Mouse (Mus musculus): ENCODE results near the gene Mfap1a.
A peak's percentile ranks its signal among the peaks of the same experiment; 100 is the strongest.
"Not testable (repeated sequence)": the region's sequence is repeated elsewhere in the genome, so short reads cannot be mapped to it uniquely, and the experiment has no call there.

Gene Mfap1a

DNA sequence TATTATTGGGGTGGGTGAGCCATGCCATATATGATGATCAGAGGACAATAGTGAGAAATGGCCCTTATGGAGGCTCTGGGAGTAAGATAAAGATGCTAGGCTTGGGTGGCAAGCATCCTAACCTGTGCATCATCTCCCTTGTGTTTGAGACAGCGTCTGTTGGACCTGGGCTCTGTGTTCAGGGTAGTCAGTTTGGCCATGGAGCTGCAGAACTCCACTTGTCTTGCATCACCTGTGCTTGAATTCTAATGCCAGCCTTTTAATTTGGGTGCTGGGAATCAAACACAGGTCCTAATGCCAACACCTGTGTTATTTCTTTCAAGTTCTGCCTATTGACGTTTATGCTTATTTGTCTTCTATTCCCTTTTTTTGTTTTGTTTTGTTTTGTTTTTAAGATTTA lies 31.2 kb downstream of the Mfap1a start:
- not testable (repeated sequence) for DNase-seq (ENCODE audit: low spot score in 2 of 2)

DNA sequence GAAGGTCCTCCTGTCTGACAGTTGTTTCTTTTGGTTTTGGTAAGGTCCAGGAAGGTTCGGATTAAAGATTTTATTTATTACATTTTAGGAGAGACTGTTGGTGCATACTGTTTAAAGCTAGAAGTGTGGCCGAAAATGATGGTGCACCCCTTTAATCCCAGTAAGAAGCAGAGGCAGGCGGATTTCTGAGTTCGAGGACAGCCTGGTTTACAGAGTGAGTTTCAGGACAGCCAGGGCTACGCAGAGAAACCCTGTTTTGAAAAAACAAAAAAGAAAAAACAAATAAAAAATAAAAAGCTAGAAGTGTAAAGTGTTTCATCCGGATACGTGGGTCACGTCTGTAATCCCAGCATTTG lies 32.3 kb downstream of the Mfap1a start:
- no peak for DNase-seq (ENCODE audit: low spot score in 2 of 2)

DNA sequence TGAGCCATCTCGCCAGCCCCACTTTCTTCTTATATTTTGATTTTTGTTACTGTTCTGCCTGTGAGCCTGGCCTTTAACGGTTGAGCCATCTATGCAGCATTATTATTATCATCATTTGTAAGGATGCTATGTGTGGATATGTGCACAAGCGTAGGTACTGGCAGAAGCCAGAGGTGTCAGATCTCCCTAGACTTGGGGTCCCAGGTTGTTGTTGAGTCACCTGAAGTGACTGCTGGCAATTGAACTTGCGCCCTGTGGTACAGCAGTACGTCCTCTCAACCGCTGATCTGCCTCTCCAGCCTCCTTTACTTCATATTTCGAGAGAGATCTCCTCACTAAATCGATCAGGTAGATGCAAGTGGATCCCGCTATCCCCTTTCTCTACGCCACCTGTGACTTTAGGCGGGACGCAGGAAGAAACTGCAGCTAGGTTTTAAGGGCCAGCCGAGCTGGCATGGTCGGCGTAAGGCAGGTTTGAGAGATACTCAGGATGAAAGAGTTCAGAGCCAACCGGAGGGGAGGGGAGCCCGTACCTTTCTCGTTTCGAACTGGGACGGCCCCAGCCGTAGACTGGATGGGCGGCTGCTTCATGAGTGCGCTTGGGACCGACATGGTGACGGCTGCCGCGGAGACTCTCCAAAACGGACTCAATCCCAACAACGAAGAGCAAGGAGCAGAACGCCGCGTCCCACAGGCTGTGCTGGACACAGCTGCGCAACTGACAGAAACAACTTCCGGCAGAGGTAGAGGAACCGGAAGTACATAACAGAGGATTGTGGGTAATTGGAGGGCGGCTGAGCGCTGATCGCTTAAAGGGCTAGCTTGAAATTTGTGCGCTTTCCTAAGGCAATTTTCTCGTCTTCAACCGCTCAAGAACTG lies 32.9 kb downstream of the Mfap1a start, which contains the start of gene Mfap1b:
Mfap1b (minus strand) TSS at position 767 of the 879 bp plus-strand sequence.
- DNase-seq (ENCODE audit: low spot score in 2 of 2) = peak; percentile 54 to 63

DNA sequence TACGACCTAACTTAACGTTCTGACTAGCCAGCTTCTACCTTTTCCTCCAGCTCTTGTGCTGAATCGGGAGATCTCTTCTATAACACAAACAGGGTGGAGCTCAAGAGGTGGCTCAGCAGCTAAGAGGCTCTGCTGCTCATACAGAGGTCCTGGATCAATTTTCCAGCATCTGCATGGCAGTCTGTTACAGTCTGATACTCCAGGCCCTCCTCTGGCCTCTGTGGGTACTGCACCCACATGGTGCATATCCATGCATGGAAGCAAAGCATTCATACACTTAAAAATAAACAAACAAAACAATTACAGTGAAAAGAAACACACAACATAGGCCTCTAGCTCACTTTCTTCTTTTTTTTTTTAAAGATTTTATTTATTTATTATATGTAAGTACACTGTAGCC lies 33.7 kb downstream of the Mfap1a start:
- DNase-seq (ENCODE audit: low spot score in 2 of 2) = not testable (repeated sequence)

DNA sequence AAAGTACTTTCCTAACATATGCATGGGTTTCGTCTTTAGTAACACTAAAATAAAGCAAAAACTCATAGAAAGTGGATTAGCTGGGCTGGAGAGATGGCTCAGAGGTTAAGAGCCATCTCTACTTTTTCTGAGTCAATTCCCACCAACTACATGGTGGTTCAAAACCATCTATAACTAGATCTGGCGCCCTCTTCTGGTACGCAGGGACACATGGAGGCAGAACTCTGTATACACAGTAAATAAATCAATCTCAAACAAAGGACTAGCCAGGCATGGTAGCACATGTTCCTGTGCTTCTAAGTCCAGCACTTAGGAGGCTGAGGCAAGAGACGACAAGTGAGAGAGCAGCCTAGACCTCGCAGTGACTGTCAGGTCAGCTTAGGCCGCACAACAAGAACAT lies 37.5 kb downstream of the Mfap1a start:
- not testable (repeated sequence) for DNase-seq (ENCODE audit: low spot score in 2 of 2)

DNA sequence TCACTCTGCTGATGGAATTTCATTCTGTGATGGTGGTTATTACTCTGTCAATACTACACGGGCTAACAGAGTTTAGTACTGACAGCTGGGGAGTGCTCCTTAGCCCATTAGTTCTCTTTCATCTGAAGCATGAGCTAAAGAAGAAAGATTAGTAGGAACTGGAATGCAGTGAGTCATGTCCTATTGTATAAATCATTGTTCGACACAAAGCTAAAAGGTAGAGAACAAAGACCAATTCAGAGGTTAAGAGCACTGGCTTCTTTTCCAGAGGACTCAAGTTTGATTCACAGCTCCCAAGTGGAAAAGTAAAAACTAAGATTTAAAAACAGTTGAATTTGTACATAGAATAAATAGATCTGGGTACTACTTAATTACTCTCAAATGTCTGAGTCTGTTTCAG lies 46.4 kb downstream of the Mfap1a start:
- no peak for DNase-seq (ENCODE audit: low spot score in 2 of 2)

DNA sequence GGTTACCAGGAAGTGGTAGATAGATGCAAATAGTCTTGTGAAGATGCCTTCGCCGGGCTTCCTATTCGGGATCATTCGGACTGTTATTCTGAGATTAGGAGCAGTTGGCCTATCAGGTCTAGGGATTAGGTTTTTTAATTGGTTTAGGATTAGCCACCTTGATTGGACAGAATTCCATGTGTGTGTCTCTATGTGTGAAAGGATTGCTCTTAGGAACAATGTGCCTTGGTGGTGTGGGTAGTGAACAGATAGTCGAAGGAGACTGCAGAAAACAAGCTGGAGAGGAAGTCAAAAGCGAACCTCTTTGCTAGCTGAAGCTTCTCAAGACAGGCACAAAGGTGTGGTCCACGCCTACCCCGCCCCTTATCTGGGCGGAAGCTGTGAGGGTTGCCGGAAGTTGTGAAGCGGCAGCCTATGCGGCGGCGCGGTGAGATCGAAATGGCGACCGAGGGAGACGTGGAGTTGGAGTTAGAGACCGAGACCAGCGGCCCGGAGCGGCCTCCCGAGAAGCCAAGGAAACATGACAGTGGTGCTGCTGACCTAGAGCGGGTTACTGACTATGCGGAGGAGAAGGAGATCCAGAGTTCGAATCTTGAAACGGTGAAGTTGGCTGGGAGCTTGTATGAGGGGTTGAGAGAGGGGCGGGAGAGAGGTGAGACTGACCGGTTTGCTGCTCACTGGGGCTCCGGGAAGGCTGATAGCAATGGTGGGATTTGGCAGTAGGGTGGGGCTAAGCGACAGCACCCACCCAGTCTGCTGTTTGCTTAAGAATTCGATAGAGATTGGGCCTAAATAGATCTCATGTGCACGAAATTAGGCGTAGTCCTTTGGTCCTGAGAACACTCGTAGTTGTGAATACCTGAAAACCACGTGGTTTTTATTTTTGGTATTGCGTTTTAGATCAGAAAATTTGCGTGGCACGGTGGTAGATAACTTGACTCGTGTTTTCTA lies 49.5 kb downstream of the Mfap1a start, which contains the start of gene Serinc4:
Serinc4 (minus strand) TSS at position 90 of the 951 bp plus-strand sequence.
- DNase-seq (ENCODE audit: low spot score in 2 of 2) = peak; percentile 74 to 83

DNA sequence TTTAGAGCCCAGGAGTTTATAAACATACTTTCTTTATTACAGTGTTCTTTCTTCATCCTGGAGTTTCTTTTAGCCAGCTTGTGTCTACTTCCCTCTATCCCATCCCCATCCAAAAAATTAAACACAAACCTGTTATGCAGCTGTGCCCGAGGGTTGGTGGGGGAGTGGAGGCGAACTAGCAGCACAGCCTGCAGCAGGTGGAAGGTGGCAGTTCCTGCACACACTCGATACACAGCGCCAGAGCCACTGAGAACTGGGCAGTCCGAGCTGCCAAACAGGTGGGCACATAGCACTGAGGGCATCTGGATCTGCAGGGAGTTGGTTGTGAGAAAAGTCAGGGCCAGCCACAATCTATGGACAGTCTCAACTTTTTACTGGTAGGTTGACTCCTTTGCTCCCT lies 50.9 kb downstream of the Mfap1a start:
- DNase-seq (ENCODE audit: low spot score in 2 of 2) = no peak

DNA sequence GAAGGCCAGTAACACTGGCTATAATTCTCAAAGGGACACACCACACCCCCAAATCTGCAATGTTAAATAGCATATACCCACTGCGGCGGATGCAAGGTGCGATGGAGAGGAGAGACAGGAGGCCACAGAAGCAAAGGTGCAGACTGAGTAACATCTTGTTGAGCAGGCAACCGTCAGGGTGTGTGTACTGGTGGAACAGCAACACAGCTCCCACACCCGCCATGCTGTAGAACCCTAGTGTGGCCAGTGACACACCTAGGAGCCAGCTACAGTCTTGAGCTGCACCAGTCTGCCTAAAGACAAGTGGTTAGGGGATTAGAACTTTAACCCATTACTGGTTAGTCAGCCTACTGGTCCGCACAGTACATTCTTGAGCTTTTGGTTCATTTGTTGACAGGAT lies 52.5 kb downstream of the Mfap1a start:
- DNase-seq (ENCODE audit: low spot score in 2 of 2) = no peak

DNA sequence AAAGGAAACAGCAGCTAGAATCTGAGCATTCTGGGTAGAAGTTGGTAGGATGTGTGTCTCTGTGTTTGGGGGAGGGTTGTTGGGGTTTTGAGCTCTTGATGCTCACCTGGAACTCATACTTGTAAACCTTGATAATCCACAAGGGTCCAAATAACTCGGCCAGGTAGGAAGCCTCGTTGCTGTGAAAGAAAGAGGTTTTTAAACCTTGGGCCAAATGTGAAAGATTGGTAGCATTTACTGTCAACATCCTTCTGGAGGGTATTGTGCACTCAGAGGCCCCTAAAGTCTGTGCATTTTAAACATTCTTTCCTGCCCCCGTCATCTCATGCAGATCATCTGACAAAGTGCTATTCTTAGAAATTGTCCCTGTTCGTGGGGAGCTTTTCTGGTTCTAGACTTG lies 53.5 kb downstream of the Mfap1a start, which contains the start of gene Hypk:
Hypk (plus strand) TSS at position 301 of the 400 bp plus-strand sequence.
- no peak for DNase-seq (ENCODE audit: low spot score in 2 of 2)

DNA sequence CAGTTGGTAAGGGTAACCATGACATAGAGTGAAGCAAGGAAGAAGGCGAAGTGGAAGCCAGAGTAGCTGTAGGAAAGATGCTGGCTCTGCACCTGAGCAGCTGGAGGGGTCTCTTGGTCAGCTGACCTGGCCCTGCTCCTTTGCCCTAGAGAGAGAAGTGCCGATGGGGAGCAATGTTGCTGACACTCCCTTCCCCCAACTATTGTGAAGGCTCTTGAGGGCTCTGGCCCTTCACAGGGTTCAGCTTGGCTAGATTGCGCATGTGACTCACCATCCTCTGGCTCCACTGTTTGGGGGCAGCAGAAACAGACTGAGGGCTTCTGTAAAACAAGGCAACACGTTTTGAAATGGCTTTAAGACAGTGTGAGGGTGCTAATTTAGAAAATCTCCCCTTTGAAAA lies 54.1 kb downstream of the Mfap1a start:
- no peak for DNase-seq (ENCODE audit: low spot score in 2 of 2)

DNA sequence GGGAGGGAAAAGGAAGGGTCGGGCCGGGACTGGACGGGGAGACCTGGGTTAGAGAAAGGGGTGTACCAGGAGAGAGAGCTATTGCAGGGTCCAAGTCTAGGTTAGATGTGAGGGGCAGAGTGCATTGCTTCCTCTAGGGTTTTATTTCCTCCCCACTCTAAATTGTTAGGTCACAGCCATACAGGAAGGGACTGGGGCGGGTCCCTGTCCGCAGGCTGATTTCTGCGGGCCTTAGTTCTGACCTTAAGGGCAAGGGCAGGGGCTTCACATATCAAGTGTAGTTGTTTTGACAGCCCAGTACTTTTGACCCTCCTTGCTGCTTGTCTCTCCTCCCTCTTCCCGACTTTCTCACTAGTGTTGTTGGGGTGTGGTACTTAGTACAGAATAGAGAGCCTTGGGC lies 56.4 kb downstream of the Mfap1a start:
- peak in 1 of 2 experiments; percentile 23 for DNase-seq (ENCODE audit: low spot score in 2 of 2)

DNA sequence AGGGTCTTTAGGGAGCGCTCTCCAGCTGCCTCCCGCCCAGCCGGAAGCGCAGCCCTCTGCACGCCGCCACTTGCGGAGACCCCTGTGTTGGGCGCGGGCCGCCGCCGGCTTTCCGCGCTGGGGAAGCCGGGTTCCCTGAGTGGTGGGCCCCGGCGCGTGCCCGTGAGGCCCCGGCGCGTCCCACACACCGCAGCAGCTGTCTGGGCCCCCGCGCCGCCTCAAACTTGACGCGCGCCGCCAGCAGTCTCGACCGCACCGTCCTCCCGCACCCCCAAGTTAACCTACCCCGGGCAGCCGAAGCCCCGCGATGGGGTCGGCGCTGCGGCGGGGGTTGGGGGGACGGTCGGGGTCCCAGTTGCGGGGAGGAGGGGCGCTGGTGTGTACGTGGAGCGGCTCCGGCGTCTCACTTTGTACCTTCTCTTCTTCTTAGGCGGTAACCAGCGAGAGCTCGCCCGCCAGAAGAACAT lies 56.9 kb downstream of the Mfap1a start:
- no peak for DNase-seq (ENCODE audit: low spot score in 2 of 2)

DNA sequence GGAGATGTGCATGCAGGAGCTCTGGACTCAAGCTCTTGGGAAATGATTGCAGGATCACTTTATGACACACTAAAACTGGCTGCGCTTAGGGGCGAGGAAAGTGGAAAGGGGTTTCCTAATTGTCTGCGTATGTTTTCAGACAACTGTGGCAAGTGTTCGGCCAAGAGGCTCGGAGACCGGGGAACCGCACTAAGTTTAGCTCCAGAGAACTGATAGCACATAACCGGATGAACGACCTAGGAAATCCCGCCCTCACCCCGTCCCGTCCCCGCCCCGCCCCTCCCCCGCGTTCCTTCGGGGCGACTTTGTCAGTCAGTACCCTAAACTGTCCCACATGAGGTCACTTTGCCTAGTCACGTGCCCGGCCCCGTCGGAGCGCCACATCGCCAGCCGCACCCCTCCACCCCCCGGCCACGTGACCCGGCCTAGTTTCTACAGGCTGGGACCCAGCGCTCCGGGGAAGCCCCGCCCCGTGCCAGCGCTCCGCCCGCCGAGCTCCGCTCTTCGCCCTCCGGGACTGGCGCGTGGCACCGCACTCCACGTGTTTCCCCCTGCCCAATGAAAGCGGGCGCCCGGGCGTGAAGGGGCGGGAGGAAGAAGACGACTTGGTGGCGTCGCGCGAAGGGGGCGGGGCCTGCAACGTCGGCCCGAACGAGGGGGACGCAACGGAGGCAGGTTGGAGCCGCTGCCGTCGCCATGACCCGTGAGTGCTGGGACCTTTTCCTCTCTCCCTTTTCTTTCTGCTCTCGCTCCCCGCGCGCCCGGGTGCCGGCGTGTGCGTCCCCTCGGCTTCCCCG lies 57.5 kb downstream of the Mfap1a start, which contains the start of gene Serf2:
Serf2 (plus strand) TSS at position 457 of the 797 bp plus-strand sequence.
- peak; percentile 98 for DNase-seq (ENCODE audit: low spot score in 2 of 2)

DNA sequence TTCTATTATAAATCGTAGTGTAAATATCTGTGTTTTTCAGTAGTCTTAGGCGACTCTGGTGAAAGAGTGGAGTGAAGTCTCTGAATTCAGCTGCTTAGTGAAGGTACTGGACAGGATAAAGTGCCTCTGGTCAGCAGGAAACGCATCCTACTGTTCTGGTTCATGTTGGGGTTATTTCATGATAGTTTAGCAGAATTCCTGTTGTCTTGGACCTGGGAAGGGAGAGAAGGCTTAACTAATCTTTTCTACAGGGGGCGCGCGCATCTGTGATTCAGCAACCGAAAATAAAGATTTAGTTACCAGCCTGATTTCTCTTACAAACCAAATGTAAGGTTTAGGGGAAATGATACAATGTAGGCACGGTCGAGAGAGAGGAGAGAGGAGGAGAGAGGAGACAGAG lies 58.3 kb downstream of the Mfap1a start:
- no peak for DNase-seq (ENCODE audit: low spot score in 2 of 2)

DNA sequence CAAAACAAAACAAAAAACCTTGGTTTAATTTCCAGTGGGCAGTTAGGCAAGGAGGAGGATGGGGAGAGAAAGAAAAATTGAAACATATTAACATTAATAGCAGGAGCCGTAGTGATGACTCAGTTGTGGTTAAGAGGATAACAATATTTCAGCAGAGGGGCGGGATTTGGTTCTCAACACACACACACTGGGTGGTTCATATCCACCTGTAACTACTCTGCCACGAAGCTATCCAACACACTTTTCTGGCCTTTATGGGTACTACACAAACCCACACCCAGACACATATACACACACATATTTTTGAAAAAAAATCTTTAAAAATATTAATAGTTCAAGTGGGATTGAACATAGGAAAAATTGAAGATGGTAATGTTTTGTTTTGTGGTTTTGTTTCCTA lies 59.5 kb downstream of the Mfap1a start:
- DNase-seq (ENCODE audit: low spot score in 2 of 2) = no peak

DNA sequence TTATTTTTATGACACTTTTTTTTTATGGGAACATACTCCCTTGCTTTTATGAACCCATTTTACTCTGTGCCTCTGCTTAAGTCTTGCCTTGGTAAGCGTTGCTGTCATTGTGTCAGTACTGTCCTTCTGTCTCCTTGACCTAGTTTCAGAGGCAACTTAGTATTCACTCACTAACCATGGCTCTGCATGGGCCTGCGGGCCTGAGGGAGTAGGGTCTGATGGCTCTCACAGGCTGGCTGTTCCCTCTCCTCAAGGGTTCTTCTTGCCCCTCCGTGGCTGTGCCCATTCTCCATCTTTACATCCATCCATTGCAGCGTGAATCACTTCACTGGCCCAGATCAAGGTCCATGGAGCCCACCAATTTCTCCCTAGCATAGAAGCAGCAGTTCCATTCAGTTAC lies 60.0 kb downstream of the Mfap1a start:
- no peak for DNase-seq (ENCODE audit: low spot score in 2 of 2)

DNA sequence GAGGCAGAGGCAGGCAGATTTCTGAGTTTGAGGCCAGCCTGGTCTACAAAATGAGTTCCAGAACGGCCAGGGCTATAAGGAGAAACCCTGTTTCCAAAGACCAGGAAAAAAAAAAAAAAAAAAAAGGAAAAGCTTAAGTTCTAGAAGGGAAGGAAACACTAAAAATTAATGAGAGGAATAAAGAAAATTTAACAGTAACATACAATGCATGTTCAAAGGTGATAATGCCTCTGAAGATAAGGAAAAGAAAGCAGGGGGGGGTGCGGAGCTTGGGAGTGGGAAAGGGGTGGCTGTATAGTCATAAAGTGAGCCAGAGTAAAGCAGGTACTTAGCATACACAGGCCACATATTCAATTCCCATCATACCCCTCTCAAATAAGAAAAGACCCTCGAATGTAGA lies 61.3 kb downstream of the Mfap1a start:
- DNase-seq (ENCODE audit: low spot score in 2 of 2) = no peak

DNA sequence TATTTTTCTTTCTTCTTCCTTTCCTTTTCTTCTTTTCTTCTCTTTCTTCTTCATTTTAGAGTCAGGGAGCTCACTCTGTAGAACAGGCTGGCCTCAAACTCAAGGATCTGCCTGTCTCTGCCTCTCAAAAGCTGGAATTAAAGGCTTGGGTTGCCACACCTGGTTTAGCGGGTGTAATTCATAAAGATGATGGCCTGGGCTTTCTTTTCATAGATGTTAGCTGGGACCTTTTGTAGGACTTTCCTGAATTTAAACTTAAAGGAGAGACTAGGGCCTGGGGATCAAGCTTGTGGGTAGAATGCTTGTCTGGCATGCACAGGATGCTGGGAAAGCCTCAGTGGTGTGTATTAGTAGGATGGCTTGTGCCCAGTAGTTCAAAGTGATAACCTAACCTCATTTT lies 62.3 kb downstream of the Mfap1a start, which contains the start of gene Ell3:
Ell3 (minus strand) TSS at position 101 of the 400 bp plus-strand sequence.
- no peak for DNase-seq (ENCODE audit: low spot score in 2 of 2)

DNA sequence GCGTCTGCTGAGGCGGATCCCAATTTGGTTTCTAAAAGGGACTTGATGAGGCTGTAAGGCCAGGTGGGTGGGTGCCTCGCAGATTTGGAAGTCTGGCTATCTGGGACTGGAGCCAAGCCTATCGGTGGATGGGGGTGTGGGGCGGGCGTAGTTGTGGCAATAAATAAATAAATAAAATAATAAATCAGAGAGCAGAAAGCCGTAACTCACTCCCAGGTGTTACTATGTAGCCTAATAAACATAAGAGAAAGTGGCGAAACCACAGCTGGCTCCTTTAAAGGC lies 63.5 kb downstream of the Mfap1a start:
- DNase-seq (ENCODE audit: low spot score in 2 of 2) = no peak

DNA sequence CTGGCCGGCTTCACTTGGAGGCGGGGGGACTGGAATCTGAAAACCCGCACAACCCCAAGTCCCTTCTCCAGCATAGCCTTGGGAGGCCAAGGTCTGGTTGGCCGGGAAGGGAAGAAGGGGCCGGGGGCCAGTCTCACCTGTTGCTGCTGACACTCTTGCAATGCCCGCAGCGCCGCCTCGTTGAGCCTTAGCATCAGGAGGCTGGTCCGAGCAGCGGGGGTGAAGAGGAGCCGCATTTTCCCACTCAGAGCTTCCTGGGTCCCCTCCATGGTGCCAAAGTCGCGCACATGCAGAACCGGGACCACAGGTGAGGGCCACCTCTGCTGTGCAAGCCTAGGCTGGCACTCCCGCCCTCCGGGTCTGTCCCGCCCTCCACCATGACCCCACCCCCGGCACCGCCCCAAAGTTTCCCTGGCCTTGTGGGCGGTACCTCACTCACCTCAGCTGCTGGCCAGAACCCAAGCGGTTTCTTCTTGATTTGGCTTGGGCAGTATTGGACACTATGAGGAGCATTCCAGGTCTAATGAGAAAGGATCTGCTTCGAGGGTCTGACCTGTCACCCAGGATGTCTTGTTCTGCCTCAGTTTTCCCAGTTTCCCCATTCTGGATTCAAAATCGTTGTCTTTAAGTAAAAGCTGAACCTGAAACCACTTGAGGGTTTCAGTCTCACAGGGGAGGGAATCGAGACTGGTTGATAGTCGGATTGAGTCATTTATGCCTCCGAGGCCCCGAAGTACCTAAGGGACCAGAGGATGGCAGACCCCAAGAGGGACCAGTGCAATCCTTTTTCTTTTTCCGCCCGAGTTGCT lies 64.0 kb downstream of the Mfap1a start:
- DNase-seq (ENCODE audit: low spot score in 2 of 2) = peak; percentile 67 to 74
